Mouse (Mus musculus) adrenal gland, postnatal 10 days (tissue): ENCODE data around the gene Plod3. TPM values are rescaled to one million over a fixed set of nuclear protein-coding genes. Genes with fewer than 3 reads are reported as not detected.

ENCODE experiments used
- DNase-seq: peaks from one replicate; pipeline ENCODE4 v3.0.0; 2021; ENCODE audit warnings: mixed read lengths
- microRNA-seq: library from miRNA; unstranded; fragments of <30 nt; microRNA quantifications from one replicate; pipeline ENCODE4 v1.2.0, GENCODE M21; 2021
- total RNA-seq, 2 experiments: library from RNA; stranded (reverse); gene quantifications; 2 replicates each; pipeline ENCODE4 v1.2.3; 2021

Gene Plod3
- total RNA-seq, 2 experiments from 2014 or later = 43.5 to 49.6 TPM

- no peak for DNase-seq
Observed at GRCm38 (mm10) chr5:137024318-137024717, 37.5 kb downstream of the Plod3 start.

GRCm38 (mm10) chr5:137025132-137025531 is 38.3 kb downstream of the Plod3 start:
- DNase-seq = peak; percentile 90

- DNase-seq = no peak
Observed at GRCm38 (mm10) chr5:137026092-137026491, 39.3 kb downstream of the Plod3 start, which contains the start of gene Vgf. Gene Vgf (plus strand): TSS chr5:137026392.

GRCm38 (mm10) chr5:137028561-137029272 is 41.9 kb downstream of the Plod3 start:
- no peak for DNase-seq

GRCm38 (mm10) chr5:137029273-137029585 is 42.4 kb downstream of the Plod3 start:
- DNase-seq = no peak

GRCm38 (mm10) chr5:137029643-137030415 is 43.0 kb downstream of the Plod3 start:
- DNase-seq = peak; percentile 99

- no peak for DNase-seq
Observed at GRCm38 (mm10) chr5:137030416-137030810, 43.6 kb downstream of the Plod3 start.

GRCm38 (mm10) chr5:137031076-137032032 is 44.5 kb downstream of the Plod3 start:
- peak; percentile 76 for DNase-seq

- no peak for DNase-seq
Observed at GRCm38 (mm10) chr5:137032033-137032421, 45.2 kb downstream of the Plod3 start.

GRCm38 (mm10) chr5:137032641-137033074 is 45.8 kb downstream of the Plod3 start:
- peak; percentile 97 for DNase-seq

- no peak for DNase-seq
Observed at GRCm38 (mm10) chr5:137036211-137036610, 49.4 kb downstream of the Plod3 start.

GRCm38 (mm10) chr5:137039453-137039852 is 52.6 kb downstream of the Plod3 start:
- DNase-seq = no peak

GRCm38 (mm10) chr5:137041442-137041841 is 54.6 kb downstream of the Plod3 start:
- no peak for DNase-seq

- DNase-seq = no peak
Observed at GRCm38 (mm10) chr5:137043997-137044396, 57.2 kb downstream of the Plod3 start.

- DNase-seq = peak; percentile 98
Observed at GRCm38 (mm10) chr5:137045402-137046323, 58.8 kb downstream of the Plod3 start, which contains the start of gene Ap1s1. Gene Ap1s1 (minus strand): TSS chr5:137046135.

Small RNA genes within 50 kb of the gene (microRNA-seq; reads per million reads assigned to microRNA genes)
- 59.6 reads per million, percentile 38 among the genes with 10 or more reads in this experiment for gene Mir702

Other genes with a start within 250 kb of the Plod3 start
- gene Col26a1, start 103.8 kb upstream of the Plod3 start, total RNA-seq = 1 to 10 TPM; 6.7 to 8.3 TPM
- 10 to 100 TPM; 24.5 to 27.5 TPM for gene Ift22, start 78.9 kb upstream of the Plod3 start, total RNA-seq
- 100 to 1,000 TPM; 164 to 186 TPM for gene Fis1, start 33.7 kb upstream of the Plod3 start, total RNA-seq
- gene Cldn15, start 20.4 kb upstream of the Plod3 start, total RNA-seq = 10 to 100 TPM; 10.7 to 13.6 TPM
- 10 to 100 TPM; 60.1 to 61.0 TPM for gene Znhit1, start 1.0 kb downstream of the Plod3 start, total RNA-seq
- 10 to 100 TPM in 1 of 2 experiments, 1 to 10 TPM in 1; 9.9 to 13.7 TPM for gene Vgf, start 39.4 kb downstream of the Plod3 start, total RNA-seq
- 100 to 1,000 TPM; 105 to 106 TPM for gene Ap1s1, start 59.1 kb downstream of the Plod3 start, total RNA-seq
- 1 to 10 TPM; 1.4 to 4.6 TPM for gene Serpine1, start 85.2 kb downstream of the Plod3 start, total RNA-seq
- gene Trim56, start 129.2 kb downstream of the Plod3 start, total RNA-seq = 10 to 100 TPM; 26.5 to 32.5 TPM
- not detected for gene Muc3, start 162.3 kb downstream of the Plod3 start, total RNA-seq
- under 1 TPM; 0.24 to 0.51 TPM for gene Muc3a, start 225.4 kb downstream of the Plod3 start, total RNA-seq